Mouse (Mus musculus) testis, adult 2 months (tissue): ENCODE data around the gene Sorcs2.
A peak's percentile ranks its signal among the peaks of the same experiment; 100 is the strongest.

ENCODE experiments used
- CTCF ChIP-seq: fragments of 200-500 bp; IDR thresholded peaks from 2 replicates; pipeline ENCODE4 v1.5.1; 2012; ENCODE audit warnings: low read depth, mild to moderate bottlenecking, inconsistent platforms, low read length, moderate library complexity; ENCODE audit not compliant: control insufficient read depth, insufficient read depth, insufficient replicate concordance
- POLR2A ChIP-seq: fragments of 200-500 bp; IDR thresholded peaks from 2 replicates; pipeline ENCODE4 v1.6.1; 2012; ENCODE audit warnings: low read depth, mild to moderate bottlenecking, inconsistent platforms, low read length, moderate library complexity; ENCODE audit not compliant: control insufficient read depth

DNA sequence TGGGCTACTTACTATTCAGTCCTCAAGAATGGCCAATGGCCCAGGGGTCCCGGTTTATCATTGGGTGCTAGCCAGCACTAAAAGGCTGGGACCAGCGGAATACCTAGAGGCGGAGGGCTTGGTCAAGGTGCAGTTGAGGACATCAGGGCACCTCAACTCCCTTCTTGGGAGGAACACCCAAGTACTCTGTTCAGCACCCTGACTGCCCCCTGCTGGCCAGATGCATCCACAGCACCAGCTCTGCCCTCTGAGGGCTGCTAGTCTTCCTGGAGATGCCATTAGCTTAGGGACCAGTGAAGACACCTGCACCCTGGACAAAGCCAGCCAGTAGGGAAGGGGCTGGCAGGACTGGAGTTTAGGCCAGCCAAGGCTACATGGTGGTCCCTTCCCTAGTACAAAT is 1.9 kb downstream of the Sorcs2 start:
- TF ChIP-seq CTCF, result peak; percentile 85
- no peak for TF ChIP-seq POLR2A
